Mouse (Mus musculus) liver, embryonic 14.5 days (tissue): ENCODE results near the gene Plekho2. TPM values are rescaled to one million over a fixed set of nuclear protein-coding genes. Genes with fewer than 3 reads are reported as not detected.

Experiments
- ATAC-seq: fragments of 200-750 bp; cut with Nextera tagmentation; 2 replicates; pipeline ENCODE4 v1.8.0; 2017; ENCODE audit warnings: moderate number of reproducible peaks, mild to moderate bottlenecking, moderate library complexity; ENCODE audit not compliant: insufficient read depth
- DNase-seq, 3 experiments: peaks; one replicate each; pipeline ENCODE4 v3.0.0-alpha.2; 2012 to 2013; ENCODE audit warnings: low read depth in 3 of 3, low spot score in 3 of 3
- H3K27ac ChIP-seq: fragments of 300-500 bp; sonication (generic); 2 replicates; pipeline ENCODE4 v1.5.1; 2014; ENCODE audit warnings: moderate library complexity, mild to moderate bottlenecking, control low read depth, inconsistent platforms
- H3K27me3 ChIP-seq: fragments of 300-500 bp; sonication (generic); 2 replicates; pipeline ENCODE4 v1.6.1; 2014; ENCODE audit warnings: mild to moderate bottlenecking, low read length, moderate library complexity; ENCODE audit not compliant: control insufficient read depth, insufficient read depth
- H3K36me3 ChIP-seq: fragments of 300-500 bp; sonication (generic); replicated peaks from 2 replicates; pipeline ENCODE4 v1.6.1; 2014; ENCODE audit warnings: low read depth; ENCODE audit not compliant: control insufficient read depth, insufficient read depth
- H3K4me1 ChIP-seq, 2 experiments: fragments of 200-500 bp in 1 of 2; fragments of 300-500 bp in 1 of 2; sonication (generic) in 1 of 2; replicated peaks; 2 replicates each; pipeline ENCODE4 v1.6.1; 2012 to 2014; ENCODE audit warnings: antibody characterized with exemption in 1 of 2, inconsistent platforms in 1 of 2, low read length in 1 of 2; ENCODE audit not compliant: control insufficient read depth in 2 of 2, insufficient read depth in 2 of 2
- H3K4me2 ChIP-seq: fragments of 300-500 bp; sonication (generic); 2 replicates; pipeline ENCODE4 v1.6.1; 2014; ENCODE audit warnings: low read depth, mild to moderate bottlenecking, control low read depth, moderate library complexity
- H3K4me3 ChIP-seq, 2 experiments: fragments of 200-500 bp in 1 of 2; fragments of 300-500 bp in 1 of 2; sonication (generic) in 1 of 2; 2 replicates each; pipeline ENCODE4 v1.5.1; 2012 to 2014; ENCODE audit warnings: low read depth in 2 of 2, low read length in 2 of 2, mild to moderate bottlenecking in 2 of 2, control low read depth in 1 of 2, inconsistent platforms in 1 of 2, moderate library complexity in 1 of 2; ENCODE audit not compliant: insufficient read depth in 1 of 2
- H3K9ac ChIP-seq: fragments of 300-500 bp; sonication (generic); replicated peaks from 2 replicates; pipeline ENCODE4 v1.6.1; 2014; ENCODE audit warnings: mild to moderate bottlenecking, control low read depth, moderate library complexity
- H3K9me3 ChIP-seq: fragments of 300-500 bp; sonication (generic); 2 replicates; pipeline ENCODE4 v1.6.1; 2016; ENCODE audit warnings: low read length, mixed read lengths; ENCODE audit not compliant: control insufficient read depth
- CTCF ChIP-seq: IDR thresholded peaks from 2 replicates; pipeline ENCODE4 v1.5.1; 2016; ENCODE audit warnings: antibody characterized with exemption, low read depth, control low read depth
- EP300 ChIP-seq: IDR thresholded peaks from 2 replicates; pipeline ENCODE4 v1.6.1; 2016; ENCODE audit warnings: antibody characterized with exemption, low read depth
- WGBS: fragments of 180-500 bp; shearing (Covaris S2); extraction: QIAGEN DNeasy Blood & Tissue Kit; methylation state at CpG from one replicate; pipeline ENCODE4 v1.1.7; 2014; ENCODE audit not compliant: insufficient replicate concordance; 5-methylcytosine and 5-hydroxymethylcytosine counted together
- polyA plus RNA-seq, 2 experiments: library from polyadenylated mRNA; depleted of rRNA in 1 of 2; stranded (reverse) in 1 of 2; unstranded in 1 of 2; fragments of >200 nt; fragmentation: Nextera tagmentation in 1 of 2; extraction: Ambion mirVana in 1 of 2; gene quantifications; 2 replicates each; pipeline versions ENCODE4 v1.2.1 to v1.2.3; 2012 to 2014

Gene Plekho2
- polyA plus RNA-seq, 2 experiments: 15.7 to 21.5 TPM

DNA sequence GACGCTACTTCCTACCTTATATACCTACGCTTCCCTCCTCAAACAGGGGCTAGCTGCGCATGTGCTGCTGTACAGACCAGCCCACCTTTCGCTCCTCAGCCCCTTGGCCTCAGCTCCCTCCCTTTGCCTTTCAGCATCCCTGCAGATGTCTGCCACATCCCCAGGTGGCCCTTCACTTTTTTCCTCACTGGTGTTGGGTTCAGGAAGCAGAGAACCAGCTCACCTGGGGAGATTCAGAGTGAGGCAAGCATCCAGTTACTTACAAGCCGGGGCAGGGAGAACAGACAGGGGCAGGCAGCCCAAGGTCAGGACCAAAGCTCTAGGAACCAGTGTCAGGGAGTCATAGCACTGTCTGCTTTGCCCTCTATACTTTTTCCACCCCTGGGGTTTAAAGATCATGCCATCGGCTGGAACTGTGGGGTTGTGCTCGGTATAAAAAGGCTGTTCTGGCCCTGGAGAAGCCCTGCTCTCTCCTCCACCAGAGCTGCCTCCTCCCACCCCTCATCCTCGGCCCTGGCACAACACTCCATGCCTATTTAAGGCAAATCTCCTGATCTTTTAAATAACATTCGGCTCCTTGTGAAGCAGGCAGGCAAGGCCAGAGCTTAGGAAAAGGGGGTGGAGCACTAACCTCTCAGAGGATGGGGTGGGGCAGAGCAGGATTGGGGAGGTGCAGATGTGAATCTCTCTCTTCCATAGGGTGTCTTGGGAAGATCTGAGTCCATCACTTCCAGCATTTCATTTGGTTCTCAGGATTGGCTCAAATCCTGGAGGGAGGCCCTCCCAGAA is 26.7 kb upstream of the Plekho2 start:
- no peaks in the 10 kb centered on the region for H3K4me1 ChIP-seq
- ATAC-seq (no peak), DNase-seq (no peak)
- TF ChIP-seq EP300 (no peak), CTCF (no peak)
- H3K4me2 ChIP-seq: no peak overlapping the region
- H3K9me3 ChIP-seq: no peaks in the 10 kb centered on the region
- 50% methylated on average over 9 of the region's 9 CpGs for WGBS
- no peak overlapping the region for H3K27ac ChIP-seq
- no peak overlapping the region for H3K9ac ChIP-seq
- H3K27me3 ChIP-seq: no peaks in the 10 kb centered on the region
- H3K36me3 ChIP-seq: no peaks in the 10 kb centered on the region
- no peak overlapping the region for H3K4me3 ChIP-seq

DNA sequence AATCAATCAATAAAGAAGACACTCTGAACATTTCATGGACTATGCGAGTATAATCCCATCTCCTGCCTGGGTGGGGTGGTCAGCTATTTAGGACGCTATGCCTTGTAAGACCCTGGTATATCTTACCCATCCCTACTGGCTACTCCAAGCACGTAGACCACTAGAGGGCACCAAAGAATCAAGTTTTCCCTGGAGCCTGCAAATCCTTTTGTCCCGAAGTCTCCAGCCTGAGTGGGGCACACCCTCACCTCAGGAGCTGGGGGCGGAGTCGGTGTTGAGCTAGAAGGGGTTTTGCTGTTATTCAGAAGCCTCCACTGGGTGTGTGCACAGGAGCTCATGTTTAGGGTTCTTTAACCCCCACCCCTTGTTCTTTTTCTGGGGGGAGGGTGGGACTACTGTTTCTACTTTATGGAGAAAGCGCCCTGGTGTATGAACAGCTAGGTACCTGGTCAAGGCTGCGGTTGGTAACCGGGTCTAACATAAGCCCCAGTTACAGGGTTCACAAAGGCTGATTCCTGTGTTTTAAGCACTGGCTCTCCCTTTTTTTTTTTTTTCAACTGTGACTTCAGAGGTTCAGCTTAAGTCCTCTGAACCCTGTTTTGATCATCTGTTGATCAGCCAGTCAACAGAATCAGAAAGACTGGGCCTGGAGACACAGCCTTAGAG is 25.8 kb upstream of the Plekho2 start:
- peak; percentile 61 to 69 (median 62) for DNase-seq
- Histone ChIP-seq H3K27me3 (no peaks in the 10 kb centered on the region), H3K4me2 (peak overlapping the region; percentile 19; the same call in 1 of the 2 replicates), H3K4me3 (no peak overlapping the region), H3K36me3 (no peaks in the 10 kb centered on the region), H3K9me3 (no peaks in the 10 kb centered on the region), H3K27ac (no peak overlapping the region), H3K9ac (no peak overlapping the region), H3K4me1 (no peaks in the 10 kb centered on the region)
- no peak for TF ChIP-seq EP300
- TF ChIP-seq CTCF: peak; percentile 82
- peak; percentile 47; the same call in 1 of the 2 replicates for ATAC-seq
- WGBS: 7% methylated on average over 9 of the region's 9 CpGs

DNA sequence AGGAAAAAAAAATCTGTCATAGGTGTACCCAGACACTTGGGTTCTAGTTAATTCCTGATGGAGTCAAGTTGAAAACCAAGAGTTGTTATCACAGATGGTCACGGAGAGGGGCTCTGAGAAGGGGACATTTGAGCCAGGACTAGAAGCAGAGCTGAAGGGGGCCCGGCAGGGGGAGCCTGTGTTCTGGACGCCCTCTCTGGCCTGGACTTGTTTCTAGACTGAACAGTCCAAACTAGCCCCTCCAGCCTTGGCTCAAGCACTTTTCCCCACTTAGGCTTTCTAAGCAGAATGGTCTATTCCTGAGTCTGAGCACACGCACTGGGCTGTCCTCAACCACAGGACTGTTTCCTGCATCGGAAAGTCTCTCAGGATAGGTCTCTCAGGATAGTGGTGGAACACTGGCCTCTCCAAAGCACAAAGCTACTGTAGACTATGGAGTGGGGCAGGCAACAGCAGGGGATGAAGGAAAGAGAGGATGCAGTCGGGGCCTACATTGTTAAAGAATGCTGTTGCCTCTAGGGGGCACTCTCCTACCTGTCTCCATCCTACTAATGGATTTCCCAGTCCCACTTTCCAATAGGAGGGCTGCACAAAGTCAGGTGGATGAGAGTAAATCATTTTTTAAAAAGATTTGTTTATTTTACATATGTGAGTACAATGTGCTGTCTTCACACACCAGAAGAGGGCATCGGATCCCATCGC is 23.7 kb upstream of the Plekho2 start:
- Histone ChIP-seq H3K36me3 (no peaks in the 10 kb centered on the region), H3K4me3 (no peak overlapping the region), H3K4me1 (no peaks in the 10 kb centered on the region), H3K4me2 (no peak overlapping the region), H3K27ac (no peak overlapping the region), H3K27me3 (no peaks in the 10 kb centered on the region), H3K9me3 (no peaks in the 10 kb centered on the region), H3K9ac (no peak overlapping the region)
- DNase-seq (no peak), ATAC-seq (no peak)
- no peak for TF ChIP-seq EP300
- peak; percentile 62 for TF ChIP-seq CTCF
- WGBS: 53% methylated on average over 8 of the region's 8 CpGs

DNA sequence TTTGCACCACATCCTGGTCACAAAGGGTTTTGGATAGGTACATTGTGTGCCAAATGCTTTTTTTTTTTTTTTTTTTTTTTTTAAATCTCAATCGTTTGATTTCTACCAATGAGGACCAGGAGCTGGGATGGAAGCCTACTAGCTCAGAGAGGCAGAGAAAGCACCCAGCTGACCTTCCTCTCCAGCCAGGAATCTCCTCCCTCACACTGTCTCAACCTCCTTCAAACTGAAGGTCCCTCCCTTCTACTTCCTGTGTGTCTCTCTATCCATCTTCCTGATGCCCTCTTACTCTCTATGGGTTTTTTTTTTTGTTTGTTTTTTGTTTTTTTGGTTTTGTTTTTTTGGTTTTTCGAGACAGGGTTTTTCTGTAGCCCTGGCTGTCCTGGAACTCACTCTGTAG is 21.1 kb upstream of the Plekho2 start:
- H3K9me3 ChIP-seq: no peaks in the 10 kb centered on the region
- H3K36me3 ChIP-seq: no peaks in the 10 kb centered on the region
- H3K27ac ChIP-seq: no peak overlapping the region
- TF ChIP-seq CTCF: no peak
- TF ChIP-seq EP300: no peak
- H3K4me2 ChIP-seq: no peak overlapping the region
- no peak for DNase-seq
- H3K4me1 ChIP-seq: no peaks in the 10 kb centered on the region
- no peaks in the 10 kb centered on the region for H3K27me3 ChIP-seq
- WGBS: 40% methylated on average over 2 of the region's 2 CpGs
- no peak overlapping the region for H3K4me3 ChIP-seq
- ATAC-seq: no peak
- no peak overlapping the region for H3K9ac ChIP-seq

DNA sequence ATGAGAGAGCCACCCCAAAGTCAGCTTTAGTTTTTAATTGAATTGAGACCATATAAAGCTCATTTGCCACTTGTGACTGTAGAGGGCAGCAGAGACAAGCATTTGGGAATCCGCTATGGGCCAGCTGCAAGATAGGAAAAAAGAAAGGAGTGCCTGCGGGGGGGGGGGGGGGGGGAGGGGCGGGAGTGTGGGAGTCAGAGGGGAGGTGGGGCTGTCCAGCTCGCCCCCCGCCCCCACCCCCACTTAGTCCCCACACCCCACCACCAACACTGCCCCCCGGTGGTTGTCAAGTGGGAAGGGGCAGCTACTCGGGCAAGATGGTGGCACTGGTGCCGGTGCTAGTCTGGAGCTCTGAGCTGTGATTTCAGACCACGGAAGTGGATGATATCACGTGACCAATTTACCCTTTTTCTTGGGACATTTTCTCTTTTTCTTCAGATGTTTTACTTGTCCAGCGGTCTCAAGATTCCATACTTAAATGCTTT is 19.0 kb upstream of the Plekho2 start:
- H3K4me1 ChIP-seq: no peaks in the 10 kb centered on the region
- H3K27ac ChIP-seq: no peak overlapping the region
- H3K9ac ChIP-seq: no peak overlapping the region
- no peak for ATAC-seq
- H3K36me3 ChIP-seq: peaks cover 20% of the 10 kb centered on the region
- H3K4me3 ChIP-seq: no peak overlapping the region
- TF ChIP-seq CTCF (peak; percentile 61), EP300 (no peak)
- WGBS: 37% methylated on average over 9 of the region's 11 CpGs
- no peaks in the 10 kb centered on the region for H3K27me3 ChIP-seq
- H3K9me3 ChIP-seq: no peaks in the 10 kb centered on the region
- peak overlapping the region; percentile 22 for H3K4me2 ChIP-seq
- no peak for DNase-seq
